Mouse (Mus musculus) R1 (cell line): ENCODE results near the gene Rnf212b.
A peak's percentile ranks its signal among the peaks of the same experiment; 100 is the strongest.
"Not testable (repeated sequence)": the region's sequence is repeated elsewhere in the genome, so short reads cannot be mapped to it uniquely, and the experiment has no call there.

Source experiments
- DNase-seq: peaks from one replicate; pipeline ENCODE4 v3.0.0-alpha.2; 2018; ENCODE audit warnings: low read depth, low spot score

The Rnf212b gene

DNA sequence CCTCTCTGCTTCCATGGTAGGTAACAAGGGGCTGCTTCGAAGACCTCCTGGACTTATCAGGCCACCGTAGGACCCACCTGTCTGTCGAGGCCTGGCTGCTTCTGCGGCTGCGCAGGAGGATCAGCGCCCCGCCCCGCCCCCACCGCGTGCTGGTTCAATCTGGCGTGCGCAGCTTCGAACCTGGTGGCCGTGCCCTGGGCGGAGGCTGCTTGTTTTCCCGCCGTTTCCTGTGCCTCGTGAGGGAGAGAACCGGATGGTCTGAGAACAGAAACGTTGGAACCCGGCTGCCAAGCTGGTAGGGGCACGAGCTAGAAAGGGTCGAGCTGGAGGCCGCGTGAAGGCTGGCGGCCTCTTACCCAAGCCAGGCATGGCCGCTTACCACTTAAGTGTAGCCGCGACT is at the start of gene Rnf212b:
Gene Rnf212b, plus strand, starts transcription at position 151 of the 400 bp plus-strand sequence.
- DNase-seq: peak; percentile 74

DNA sequence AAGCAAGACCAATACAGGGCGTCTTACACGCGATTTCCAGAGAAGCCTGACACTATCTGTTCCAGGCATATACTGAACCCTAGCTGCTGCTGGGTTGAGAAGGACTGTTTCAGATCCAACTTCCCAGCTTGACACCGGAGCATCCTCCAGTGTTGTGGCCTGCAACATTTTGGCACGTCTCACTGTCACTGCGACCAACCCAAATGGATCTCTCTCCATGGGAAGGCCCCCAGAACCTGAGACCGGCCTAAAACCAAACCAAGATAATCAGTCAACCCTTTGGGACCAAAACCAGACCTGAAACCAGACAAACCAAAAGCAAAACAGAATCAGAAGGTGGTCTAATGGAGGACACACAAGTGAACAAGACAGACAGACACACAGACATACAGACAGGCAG is 47.0 kb upstream of the Rnf212b start:
- not testable (repeated sequence) for DNase-seq

GRCm38 (mm10) chr14:54768314-54769067 is 45.5 kb upstream of the Rnf212b start:
- no peak for DNase-seq

- no peak for DNase-seq
Observed at GRCm38 (mm10) chr14:54769068-54769425, 44.9 kb upstream of the Rnf212b start.

DNA sequence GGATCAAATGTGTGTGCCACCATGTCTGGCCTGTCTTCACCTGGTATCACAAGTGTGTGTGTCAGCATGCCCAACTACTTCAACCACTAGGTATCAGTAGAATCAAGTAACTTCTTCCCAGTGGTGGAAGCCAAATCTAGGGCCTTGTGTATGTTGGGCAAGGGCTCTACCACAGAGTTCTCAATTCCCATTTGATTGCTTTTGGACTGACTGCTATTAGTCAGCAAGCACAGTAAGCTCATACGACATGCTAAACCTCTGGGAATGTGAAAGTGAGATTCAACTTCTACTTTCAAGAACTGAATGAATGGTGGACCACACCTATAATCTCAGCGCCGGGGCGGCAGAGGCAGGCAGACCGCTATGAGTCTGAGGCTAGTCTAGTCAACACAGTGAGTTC is 43.6 kb upstream of the Rnf212b start:
- DNase-seq: no peak

GRCm38 (mm10) chr14:54772333-54772856 is 41.5 kb upstream of the Rnf212b start:
- DNase-seq: no peak

GRCm38 (mm10) chr14:54775534-54776041 is 38.4 kb upstream of the Rnf212b start:
- DNase-seq: no peak

DNA sequence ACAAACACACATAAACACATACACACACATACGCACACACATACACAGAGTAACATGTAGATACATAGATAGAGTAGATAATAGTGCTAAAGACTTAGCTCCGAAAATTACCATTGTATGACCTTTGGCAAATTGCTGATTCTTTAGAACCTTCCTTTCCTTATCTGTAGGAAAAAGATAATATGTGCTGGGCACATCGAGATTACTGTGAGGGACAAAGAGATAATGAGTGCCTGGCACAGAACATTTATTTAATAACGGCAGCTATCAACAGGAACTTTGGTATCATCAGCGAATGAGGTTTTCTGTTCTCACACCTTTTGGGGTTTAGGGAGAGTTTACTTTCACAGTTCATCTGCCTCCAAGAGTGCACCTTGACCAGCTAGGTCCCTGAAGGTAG is 37.2 kb upstream of the Rnf212b start:
- no peak for DNase-seq

DNA sequence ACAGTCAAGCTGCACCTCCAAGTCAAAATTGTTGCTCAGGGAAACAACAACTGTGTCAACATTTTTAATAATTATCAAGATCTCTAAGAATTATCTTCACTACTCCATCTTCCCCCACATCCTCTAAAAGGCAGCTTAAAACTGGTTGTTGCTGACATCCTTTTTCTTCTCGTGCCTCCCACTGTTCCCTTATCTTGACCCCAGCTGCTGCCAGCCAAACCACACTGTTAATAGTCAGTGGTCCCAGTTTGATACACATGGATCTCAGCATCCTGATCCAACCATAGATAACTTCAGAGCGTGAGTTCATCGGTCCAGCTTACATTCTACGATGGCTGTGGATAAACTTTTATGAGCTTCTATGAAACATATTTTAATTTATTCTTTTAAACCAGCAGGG is 36.0 kb upstream of the Rnf212b start:
- no peak for DNase-seq

DNA sequence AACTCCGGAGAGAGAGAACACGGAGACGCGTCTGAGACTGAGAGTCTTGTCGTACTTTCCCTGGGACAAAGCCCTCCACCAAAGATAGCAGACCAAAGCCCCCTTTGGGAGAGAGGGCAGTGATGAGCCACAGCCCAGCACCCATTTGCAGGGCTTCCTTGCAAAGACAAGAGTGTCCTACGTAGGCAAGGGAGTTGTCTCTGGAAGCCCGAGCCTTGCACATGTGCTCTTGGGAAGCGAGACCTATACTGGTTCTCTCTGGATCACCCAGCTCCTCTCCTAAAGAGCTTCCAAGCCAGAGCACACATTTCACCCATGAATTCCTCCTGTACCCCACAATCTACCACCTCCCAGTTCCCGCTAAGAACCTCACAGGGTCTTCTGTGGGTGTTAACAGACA is 33.9 kb upstream of the Rnf212b start:
- no peak for DNase-seq

GRCm38 (mm10) chr14:54780836-54781609 is 32.9 kb upstream of the Rnf212b start:
- DNase-seq: peak; percentile 54

- DNase-seq: peak; percentile 74
Observed at GRCm38 (mm10) chr14:54781610-54782365, 32.2 kb upstream of the Rnf212b start, which contains the start of gene Slc7a8. Slc7a8 (minus strand) TSS chr14:54781946.

DNA sequence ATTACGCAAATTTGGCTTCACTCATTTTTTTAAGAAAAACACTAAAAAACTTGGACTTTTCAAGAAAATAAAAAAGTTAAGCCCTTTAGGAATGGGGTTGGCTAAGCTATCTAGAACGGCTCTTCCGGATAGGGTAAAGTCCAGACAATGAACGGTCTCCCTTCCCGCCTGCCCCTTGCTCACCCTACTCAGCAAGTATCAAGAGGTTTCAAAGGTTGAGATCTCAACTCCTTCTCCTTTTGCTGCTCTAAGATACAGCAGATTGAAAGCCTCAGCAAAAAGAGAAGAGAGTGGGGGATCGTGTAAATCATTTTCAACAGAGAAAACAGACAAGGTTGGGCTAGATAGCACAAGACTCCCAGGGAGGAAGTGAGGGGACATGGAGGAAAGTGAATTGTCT is 31.0 kb upstream of the Rnf212b start:
- DNase-seq: no peak

DNA sequence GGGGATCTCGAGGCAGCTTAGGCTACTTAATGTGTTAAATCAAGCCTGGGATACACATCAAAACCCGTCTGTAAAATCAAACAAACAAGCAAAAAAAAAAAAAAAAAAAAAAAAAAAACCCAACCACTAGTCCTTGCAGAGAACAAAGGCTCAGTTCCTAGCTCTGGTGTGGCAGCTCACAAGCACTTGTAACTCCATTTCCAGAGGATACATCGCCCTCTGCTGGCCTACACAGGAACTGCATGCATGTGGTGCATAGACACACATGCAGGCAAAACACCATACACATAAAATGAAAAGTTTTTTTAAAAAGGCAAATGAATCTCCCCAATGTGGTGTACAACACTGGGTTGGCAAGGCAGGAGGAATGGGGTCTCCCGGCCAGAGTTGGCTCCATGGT is 28.0 kb upstream of the Rnf212b start:
- DNase-seq: peak; percentile 91

DNA sequence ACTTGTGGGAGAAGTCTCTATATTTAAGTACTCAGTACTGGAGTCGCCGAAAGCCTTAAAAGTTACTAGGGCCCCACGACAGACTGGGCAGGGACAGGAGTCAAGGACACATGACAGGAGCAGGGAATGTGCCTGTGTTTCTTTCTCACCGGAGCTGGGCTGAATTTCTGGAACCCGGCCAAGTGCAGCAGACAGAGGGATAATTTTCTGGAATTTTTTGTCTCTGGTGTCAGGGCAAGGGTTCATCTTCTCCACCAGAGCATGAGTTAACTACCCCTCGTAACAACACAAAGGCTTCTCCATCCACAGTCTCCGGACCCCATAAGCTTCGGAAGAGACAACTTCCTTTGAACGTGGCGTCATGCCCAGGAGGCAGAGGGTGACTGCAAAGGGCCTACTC is 27.5 kb upstream of the Rnf212b start:
- DNase-seq: no peak

DNA sequence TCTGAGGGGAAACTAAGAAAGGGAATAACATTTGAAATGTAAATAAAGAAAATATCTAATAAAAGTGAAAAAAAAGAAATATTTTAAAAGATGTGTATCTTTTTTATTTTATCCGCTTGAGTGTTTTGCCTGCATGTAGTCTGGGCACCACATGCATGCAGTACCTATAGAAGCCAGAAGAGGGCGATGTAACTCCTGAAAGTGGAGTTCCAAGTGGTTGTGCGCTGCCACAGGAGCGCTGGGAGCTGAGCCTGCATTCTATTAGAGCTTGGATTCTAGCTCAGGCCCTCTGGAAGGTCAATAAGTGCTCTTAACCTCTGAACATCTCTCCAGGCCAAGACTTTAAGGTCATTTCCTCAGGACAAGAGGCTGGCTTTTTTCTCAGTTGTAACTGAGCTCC is 26.7 kb upstream of the Rnf212b start:
- DNase-seq: peak; percentile 74

- no peak for DNase-seq
Observed at GRCm38 (mm10) chr14:54788231-54788630, 25.7 kb upstream of the Rnf212b start.

GRCm38 (mm10) chr14:54792166-54792565 is 21.8 kb upstream of the Rnf212b start:
- DNase-seq: no peak

DNA sequence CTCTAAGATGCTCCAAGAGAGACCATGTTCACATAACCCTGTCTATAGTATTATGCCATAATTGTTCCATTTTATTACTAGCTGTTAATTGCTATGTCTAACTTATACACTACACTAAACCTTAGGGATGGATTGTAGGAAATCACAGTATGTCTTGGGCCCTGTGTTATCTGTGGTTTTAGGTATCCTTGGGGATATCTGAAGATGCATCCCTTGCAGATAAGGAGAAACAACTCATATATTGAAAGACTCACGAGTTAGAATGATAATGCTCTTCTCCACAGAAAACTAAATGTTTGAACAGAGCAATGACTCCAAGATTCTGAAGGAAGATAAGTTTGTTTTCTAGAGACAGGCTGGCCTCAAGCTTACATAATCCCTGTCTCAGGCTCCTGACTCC is 20.6 kb upstream of the Rnf212b start:
- no peak for DNase-seq

- peak; percentile 27 for DNase-seq
Observed at GRCm38 (mm10) chr14:54793894-54794830, 19.8 kb upstream of the Rnf212b start.

GRCm38 (mm10) chr14:54795901-54796300 is 18.0 kb upstream of the Rnf212b start:
- peak; percentile 86 for DNase-seq
